Mouse (Mus musculus) large intestine, adult 2 months (tissue): ENCODE measurements around the gene Wdr89. TPM values are rescaled to one million over a fixed set of nuclear protein-coding genes. Genes with fewer than 3 reads are reported as not detected.

Experiments
- DNase-seq: peaks from one replicate; pipeline ENCODE4 v3.0.0-alpha.2; 2012; ENCODE audit warnings: low read depth, low spot score
- WGBS: fragments of 180-500 bp; shearing (Covaris S2); methylation state at CpG from one replicate; pipeline ENCODE4 v1.1.7; 2018; 5-methylcytosine and 5-hydroxymethylcytosine counted together
- polyA plus RNA-seq: library from polyadenylated mRNA; depleted of rRNA; stranded (reverse); fragments of >200 nt; gene quantifications from 2 replicates; pipeline ENCODE4 v1.2.3, GENCODE M21; 2012; rRNA removed

Wdr89 gene
- polyA plus RNA-seq, 1 experiment, result 3.3 TPM

DNA sequence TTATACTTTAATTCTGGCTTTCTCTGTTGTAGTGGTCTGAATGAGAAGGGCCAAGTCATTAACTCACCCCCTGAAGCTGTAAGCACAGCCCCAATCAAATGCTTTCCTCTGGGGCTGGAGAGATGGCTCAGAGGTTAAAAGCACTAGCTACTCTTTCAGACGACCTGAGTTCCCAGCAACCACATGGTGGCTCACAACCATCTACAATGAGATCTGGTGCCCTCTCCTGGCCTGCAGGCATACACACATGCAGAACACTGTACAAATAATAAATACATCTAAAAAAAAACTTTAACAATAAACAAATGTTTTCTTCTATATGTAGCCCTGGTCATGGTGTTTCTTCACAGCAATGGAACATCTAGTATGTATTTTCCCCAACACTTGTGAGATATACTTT lies 39.7 kb downstream of the Wdr89 start:
- DNase-seq, result no peak
- WGBS, result 86% methylated on average over 1 of the region's 1 CpGs

DNA sequence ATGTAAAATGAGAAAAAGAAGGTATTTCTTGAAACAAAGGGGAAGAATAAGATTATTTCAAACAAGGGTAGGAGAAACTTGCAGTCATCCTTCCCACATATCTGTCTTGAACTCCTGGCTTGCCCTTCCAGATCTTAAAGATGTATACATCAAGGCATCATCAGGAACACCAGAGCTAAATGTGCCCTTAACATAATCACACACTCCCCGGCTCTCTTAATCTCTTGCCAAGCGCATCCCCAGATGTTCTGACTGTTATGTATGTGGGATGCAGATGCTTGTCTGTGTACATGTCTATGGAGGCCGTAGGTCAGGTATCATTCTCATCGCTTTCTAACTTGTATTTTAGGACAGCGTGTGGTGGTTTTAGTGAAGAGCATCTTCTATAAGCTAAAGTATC lies 46.0 kb downstream of the Wdr89 start:
- 93% methylated on average over 5 of the region's 5 CpGs for WGBS
- no peak for DNase-seq

DNA sequence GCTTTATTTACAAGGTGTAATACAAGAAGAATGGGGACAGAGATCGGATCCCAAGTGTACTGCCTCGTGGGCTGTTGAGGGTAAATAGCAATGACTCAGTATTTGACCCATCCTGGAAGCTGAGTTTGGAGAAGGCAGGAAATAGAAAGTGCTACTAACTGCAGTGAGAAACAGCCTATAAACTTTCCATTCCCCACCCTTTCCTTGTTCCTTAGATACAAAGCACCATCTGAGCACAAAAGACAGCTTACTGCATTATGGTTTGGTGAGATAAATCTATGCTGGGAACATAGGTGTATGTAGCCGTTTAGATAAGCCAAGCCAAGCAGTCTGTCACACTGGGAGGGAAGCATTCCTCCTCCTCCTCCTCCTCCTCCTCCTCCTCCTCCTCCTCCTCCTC lies 46.5 kb downstream of the Wdr89 start:
- DNase-seq, result no peak
- WGBS, result 21% methylated on average over 3 of the region's 3 CpGs

DNA sequence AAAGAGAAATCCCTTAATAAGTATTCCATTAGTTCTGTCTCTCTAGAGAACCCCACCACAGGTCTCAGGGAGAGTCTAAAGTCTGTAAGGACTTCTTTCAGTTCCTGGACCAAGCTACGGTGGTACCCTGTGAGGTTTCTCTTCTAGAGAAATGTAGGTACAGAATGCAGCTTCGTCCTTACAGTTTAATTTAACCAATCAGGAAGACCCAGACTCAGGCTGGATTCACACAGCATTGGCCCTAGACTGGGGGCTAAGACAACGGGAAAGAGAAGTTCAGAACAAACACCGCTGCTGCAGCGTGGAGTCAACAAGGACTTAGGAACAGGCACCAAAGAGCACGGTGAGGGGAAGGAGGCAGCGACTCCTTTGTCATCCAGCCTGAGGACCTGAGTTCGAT lies 52.5 kb downstream of the Wdr89 start:
- no peak for DNase-seq
- WGBS, result 77% methylated on average over 8 of the region's 8 CpGs

DNA sequence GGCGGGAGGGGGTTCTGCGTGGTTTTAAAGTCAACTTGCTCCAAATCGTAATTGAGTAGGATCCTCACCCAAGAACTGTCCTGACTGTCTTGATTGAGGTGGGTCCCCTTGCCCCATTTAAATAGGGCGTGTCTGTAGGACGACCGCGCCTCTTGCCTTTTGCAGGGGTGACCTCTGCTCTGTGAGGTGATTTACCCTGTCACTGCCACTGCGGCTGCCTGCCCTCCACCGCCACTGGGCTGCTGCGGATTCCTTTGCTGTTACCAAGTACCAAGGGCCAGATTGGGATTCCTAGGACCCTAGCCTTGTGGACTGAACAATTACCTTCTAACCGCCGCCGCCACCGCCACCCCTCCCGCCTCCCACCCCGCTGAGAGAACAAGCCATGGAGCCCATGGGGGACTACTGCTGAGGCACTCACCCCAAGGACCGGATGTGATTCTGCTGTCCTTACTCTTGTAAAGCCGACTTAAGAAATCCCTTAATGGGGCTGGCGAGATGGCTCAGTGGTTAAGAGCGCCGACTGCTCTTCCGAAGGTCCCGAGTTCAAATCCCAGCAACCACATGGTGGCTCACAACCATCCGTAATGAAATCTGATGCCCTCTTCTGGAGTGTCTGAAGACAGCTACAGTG lies 53.1 kb downstream of the Wdr89 start:
- 15% methylated on average over 24 of the region's 24 CpGs for WGBS
- DNase-seq, result no peak

DNA sequence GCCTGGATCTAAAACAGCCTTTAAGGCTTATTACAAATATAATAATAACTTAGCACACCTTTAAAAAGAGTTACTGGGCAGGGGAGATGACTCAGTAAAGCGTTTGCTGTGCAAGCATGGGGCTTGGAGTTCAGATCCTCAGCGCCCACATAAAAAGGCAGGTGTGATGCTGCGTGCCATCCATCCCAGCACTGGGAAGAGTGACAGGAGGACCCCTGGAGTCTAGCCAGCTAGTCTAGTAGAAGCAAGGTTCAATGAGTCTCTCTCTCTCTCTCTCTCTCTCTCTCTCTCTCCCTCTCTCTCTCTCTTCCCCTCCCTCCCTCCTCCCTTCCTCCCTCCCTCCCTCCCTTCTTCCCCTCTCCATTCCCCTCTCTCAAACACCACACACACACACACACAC lies 53.8 kb downstream of the Wdr89 start:
- DNase-seq, result no peak
- 44% methylated on average over 3 of the region's 3 CpGs for WGBS

DNA sequence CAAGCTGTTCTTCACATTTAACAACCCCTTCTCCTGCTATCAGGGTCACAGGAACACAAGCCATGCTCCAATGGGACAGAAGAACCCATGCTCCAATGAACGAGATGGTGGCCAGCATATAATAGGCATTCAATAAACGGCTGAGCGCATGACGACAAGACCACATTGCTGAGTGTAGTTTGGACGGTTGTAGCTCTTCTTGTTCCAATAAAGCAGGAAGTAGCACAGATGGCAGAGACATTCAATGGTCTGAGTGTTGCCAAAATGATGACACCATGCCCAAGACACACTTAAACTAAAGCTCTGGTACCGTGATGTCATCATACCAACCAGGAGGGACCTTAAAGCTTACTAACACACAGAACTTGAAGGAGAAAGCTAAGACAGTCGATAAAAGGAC lies 56.6 kb downstream of the Wdr89 start:
- WGBS, result 60% methylated on average over 7 of the region's 7 CpGs
- DNase-seq, result no peak

DNA sequence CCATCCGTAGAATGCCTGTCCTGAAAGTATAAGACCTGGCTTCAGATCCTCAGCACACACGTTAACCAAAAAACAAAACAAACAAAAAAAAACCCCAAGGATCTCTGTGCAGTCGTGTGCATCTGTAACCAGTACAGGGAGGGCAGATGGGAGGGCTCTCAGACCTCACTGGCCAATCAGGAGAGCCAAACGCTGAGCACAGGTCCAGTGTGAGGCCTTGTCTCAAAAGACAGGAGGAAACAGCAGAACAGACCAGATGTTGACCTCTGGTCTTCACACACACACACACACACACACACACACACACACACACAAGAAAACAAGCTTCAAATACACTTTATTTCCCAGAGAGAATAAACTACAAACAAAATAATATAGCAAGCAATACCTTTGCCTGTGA lies 69.8 kb downstream of the Wdr89 start:
- no peak for DNase-seq
- WGBS, result 17% methylated on average over 4 of the region's 4 CpGs

DNA sequence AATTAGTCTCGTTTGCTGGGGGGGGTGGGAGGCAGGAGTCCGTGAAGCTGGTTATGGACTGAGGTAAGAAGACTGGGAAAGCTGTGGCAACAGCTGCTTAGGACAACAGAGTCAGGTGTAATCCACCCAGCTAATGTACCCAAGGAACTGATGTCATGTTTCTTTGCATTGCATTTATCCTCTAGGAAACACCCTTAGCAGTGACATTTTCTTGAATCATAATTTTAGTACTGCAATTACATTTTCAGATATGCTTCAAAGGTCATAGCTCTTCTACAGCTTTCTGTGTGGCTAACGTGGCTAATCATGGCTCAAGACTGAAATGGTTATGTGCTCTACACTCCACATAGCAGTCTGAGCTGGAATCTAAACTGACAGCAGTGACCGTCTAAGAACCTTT lies 70.3 kb downstream of the Wdr89 start:
- 49% methylated on average over 4 of the region's 4 CpGs for WGBS
- DNase-seq, result peak; percentile 57

DNA sequence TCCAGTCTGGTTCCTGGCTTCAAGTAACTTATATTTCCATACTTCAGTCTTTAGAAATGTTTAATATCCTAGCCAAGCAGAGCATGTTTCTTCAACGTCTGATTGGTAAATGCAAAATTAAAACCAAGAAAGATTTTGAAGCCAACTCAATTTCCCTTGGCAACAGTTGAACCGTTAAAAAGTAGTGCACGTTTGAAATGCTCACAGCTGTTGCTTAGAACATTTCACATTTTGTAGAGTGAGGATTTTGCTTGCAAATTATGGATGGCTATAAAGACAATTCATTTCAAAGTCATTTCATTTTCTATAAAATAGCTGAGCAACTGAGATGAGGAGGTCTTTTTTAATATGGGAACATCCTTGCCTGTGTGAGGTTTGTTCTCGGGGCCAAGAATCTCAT lies 71.6 kb downstream of the Wdr89 start:
- no peak for DNase-seq
- WGBS, result 79% methylated on average over 4 of the region's 4 CpGs

DNA sequence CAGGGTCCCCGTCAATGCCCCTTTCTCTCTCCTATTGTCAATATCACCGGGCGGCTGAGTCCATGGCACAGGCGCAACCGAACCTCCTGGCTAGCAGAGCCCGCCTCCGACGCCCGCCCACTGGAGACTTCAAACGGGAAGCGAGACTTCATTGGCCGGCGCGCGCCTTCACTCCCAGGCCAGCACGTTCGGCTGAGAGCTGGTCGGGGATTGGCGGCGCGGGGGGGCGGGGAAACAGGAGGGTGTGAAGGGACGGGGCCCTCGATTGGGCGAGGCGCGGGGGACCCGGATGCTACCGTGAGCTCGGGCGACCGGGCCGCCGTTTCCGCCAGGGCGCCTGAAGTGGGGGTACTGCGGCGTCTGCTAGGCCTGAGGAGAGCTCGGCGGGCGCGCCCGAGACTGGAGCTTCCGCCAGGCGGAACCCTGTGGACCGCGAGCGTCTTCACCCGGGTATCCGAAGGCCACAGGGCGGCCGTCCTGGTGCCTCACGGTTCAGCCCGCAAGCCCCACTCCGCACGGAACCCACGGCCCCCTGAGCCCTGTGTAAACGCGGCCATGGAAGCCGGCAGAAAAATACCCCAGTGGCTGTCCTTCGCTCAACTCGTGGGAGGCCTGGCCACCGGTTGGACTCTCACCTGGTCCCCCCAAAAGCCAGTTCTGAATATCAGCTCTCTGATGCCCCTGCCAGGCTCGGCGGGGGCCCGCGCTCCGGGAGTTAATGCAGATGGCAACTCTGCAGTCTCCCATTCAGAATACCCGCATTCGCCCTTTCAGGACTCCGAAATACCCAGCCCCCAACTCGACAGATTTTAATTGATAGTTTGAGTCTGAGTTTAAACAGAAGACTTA lies 73.0 kb downstream of the Wdr89 start, which contains the start of gene Ppp2r5e:
Gene Ppp2r5e (minus strand): TSS at position 92 of the 849 bp plus-strand sequence.
- under 1% methylated on average over 72 of the region's 72 CpGs for WGBS
- DNase-seq, result peak; percentile 95

DNA sequence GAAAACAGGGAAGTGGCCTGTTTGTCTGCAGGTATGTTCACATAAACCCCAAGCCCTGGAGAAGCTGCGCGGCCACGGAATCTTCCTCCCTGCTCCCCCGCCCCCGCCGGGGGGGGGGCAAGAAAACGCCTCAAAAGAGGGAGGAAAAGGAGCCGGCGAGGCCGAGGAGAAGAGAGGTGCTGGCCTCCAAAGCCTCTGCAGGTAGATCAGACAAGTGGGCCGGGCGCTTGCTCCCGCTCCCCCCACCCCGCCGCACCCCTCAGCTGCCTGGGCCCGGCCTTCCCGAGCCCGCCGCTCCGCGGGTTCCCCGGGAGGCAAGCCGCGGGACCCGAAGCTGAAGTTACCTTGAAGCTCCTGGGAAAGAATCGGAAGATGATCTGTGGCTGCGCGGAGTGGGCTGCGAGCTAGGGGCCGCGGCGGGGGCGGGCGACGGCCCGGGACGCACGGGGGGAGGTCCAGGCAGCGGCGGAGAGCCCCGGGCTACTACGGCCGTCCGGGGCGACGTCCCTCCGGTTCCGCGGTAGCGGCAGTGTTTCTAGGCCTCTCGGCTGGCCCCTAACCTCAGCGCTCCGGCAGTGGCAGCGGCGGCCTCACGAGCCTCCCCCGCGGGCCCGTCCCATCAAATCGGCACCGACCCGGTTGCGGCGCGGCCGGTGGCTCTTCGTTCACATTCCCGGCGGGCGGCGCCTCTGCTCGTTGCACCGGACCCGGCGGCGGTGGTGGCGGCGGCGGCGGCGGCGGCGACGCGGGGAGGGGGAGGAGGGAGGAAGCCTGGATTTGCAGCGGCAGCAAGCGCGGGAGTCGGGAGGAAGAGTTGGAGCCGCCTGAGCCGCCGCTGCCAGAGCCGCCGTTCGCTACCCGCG lies 73.8 kb downstream of the Wdr89 start:
- under 1% methylated on average over 91 of the region's 97 CpGs for WGBS
- DNase-seq, result no peak

DNA sequence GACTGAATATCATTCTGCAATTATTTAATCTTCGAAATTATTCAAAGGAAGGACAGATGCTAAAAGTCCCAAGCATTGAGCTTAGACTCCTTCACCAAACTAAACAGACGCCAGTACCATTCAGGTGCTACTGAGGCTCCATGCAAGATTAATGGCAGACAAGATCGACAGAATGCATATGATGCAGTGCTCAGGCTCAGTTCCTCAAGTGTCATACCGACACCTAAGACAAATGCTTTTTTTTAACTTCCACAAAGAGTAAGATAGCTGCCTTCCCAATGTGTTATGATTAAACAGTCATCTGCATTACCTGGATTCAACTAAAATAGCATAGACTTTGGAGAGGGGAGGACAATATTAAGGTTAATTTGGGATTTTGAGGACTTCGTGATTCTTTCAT lies 74.9 kb downstream of the Wdr89 start:
- WGBS, result 40% methylated on average over 5 of the region's 5 CpGs

DNA sequence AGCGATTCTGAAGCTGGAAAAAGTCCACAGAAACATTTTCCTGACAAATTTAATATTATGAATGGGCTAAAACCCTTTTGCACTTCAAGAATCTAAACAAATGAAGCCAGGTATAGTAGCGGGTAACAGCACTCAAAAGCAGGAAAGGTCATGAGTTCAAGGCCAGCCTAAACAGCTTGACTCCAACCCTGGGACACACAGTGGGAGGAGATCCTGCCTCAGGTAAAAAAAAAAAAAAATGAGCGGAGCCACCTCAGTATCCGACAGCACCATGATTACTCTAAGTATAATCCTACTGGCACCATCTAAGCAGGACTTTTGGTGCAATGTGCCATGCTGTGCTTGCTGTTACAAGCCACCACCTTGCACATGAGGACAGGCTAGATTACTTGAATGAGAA lies 75.5 kb downstream of the Wdr89 start:
- WGBS, result 73% methylated on average over 4 of the region's 4 CpGs
- no peak for DNase-seq

More for the DNA sequence above, 74.9 kb downstream of the Wdr89 start:
- DNase-seq, result no peak

DNA sequence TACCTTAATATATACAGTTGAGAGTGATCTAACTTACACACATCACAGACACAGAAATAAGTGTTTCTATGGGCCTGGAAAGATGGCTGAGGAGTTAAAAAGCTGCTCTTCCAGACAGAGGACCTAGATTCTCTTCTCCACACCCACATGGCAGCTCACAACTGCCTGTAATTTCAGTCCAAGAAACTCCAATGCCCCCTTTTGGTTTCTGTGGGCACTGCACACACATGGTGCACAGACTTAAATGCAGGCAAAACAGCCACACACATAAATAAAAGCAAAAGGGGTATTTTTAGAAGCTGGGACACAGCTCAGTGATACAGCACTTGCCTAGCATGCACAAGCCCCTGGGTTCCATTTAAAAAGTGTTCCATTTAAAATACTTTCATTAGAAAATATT lies 81.8 kb downstream of the Wdr89 start:
- DNase-seq, result no peak

DNA sequence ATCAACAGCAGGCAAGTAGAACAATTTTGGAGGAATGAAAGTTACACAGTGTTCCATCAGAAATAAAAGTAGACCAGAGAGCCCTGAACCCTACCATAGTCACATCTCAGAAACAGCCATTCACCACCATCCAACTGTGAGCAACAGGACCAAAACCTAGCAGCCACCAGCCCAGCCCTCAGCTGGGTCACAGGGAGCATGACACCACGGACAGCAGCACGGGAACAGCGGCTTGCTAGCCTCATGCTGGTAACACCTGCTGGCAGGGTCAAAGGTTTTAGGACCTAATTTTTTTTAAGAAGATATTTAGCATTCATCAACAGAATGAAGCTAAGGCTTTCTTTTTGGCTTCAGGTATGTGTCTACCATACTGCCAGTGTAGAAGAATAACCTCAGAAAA lies 85.6 kb downstream of the Wdr89 start:
- no peak for DNase-seq
- 64% methylated on average over 3 of the region's 3 CpGs for WGBS

Other genes with a start within 250 kb of the Wdr89 start
- gene Ppp2r5e, start 73.3 kb downstream of the Wdr89 start, polyA plus RNA-seq, result 5.7 and 8.1 TPM in 2 replicates
- gene Sgpp1, start 66.2 kb upstream of the Wdr89 start, polyA plus RNA-seq, result 20.7 and 25.7 TPM in 2 replicates
- gene Syne2, start 148.6 kb upstream of the Wdr89 start, polyA plus RNA-seq, result 22.3 and 37.0 TPM in 2 replicates